Comparison of ENCODE assay signal across 18 mouse cellular contexts in the genomic region with DNA sequence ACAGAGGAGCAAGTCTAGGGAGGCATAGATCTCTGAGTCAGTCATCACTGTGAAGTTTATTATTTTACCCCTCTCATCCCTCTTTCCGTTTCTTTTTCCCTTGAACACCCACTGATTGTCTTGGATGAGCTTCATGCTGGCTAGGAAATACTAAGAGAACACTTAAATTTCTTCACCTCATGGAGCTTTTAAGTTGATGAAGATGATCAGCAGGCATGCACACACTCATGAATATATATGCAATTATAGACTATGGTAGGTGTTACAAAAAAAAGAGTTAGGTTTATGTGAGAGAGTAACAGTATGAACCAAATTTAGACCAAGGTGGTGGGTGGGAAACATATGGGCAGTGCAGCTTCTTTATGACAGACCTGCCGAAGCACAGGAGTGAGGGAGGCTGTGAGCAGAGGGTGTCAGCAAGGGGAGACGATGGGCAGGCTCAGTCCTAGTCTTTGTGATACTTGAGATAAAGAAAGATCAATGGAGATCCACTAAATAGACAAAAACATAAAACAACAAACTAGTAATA.
DNase-seq lines count a peak whose midpoint lies in the region; TF ChIP-seq lines count a peak whose summit lies in the region.
"Had no signal": no experiment of that assay in that cellular context is flagged by ENCODE, and none has a peak within 500 bp of the region (broad histone marks: within the 10 kb centered on the region; RNA-seq: fewer than 3 reads in every experiment).

No protein-coding gene starts in this region.

- no peak for TF ChIP-seq CTCF in left cerebral cortex, adult 2 months (IDR thresholded peaks at IDR 0.05)

- H3K4me3 ChIP-seq in left cerebral cortex, adult 2 months = no peak overlapping the region
- H3K4me3 ChIP-seq: embryonic facial prominence, embryonic 10.5 days; forebrain, embryonic 13.5 days; heart, embryonic 15.5 days; hindbrain, embryonic 13.5 days had no signal

- intact Hi-C loops in left cerebral cortex, adult 2 months (cut with DNase I) = loop anchor here (2.0 kb wide), 1 partner anchor 51 kb away; no protein-coding TSS in a partner anchor

- peak overlapping the region; percentile 64 for H3K27ac ChIP-seq in left cerebral cortex, adult 2 months
- H3K27ac ChIP-seq: embryonic facial prominence, embryonic 10.5 days; forebrain, embryonic 13.5 days; heart, embryonic 15.5 days; hindbrain, embryonic 13.5 days had no signal

- peak; percentile 56 to 74 for DNase-seq in frontal cortex, postnatal 36 days (ENCODE audit: low spot score in 2 of 2)
- DNase-seq in frontal cortex, postnatal 14 days (ENCODE audit: low spot score in 2 of 2) = no peak
- DNase-seq in right cerebral cortex, adult 18-20 months = peak; percentile 48
- DNase-seq in right cerebral cortex, postnatal 10 days (ENCODE audit: low spot score in 2 of 2) = no peak
- peak in 1 of 2 experiments; percentile 32 for DNase-seq in left cerebral cortex, adult 2 months (ENCODE audit: extremely low spot score in 1 of 2, low spot score in 2 of 2)
- DNase-seq in right cerebral cortex, postnatal 36 days (ENCODE audit: low spot score in 2 of 2) = peak; percentile 20 to 48
- DNase-seq in adrenal gland, postnatal 25 days = no peak
- DNase-seq: adrenal gland, postnatal 14 days; cerebellum, adult 2 months; cerebellum, postnatal 10 days; forebrain, postnatal 0 days; gastrocnemius, postnatal 36 days; heart, adult 18-20 months; heart, postnatal 14 days had no signal

Comparison
In these comparisons a context has a peak if more than half of its experiments do, and no peak if none do; other contexts are left out.
1. DNase-seq: peak in frontal cortex, postnatal 36 days (2 of 2), right cerebral cortex, adult 18-20 months (single experiment) and right cerebral cortex, postnatal 36 days (2 of 2); none in frontal cortex, postnatal 14 days (0 of 2), right cerebral cortex, postnatal 10 days (0 of 2) and adrenal gland, postnatal 25 days (single experiment).